Mouse (Mus musculus) liver, adult 2 months (tissue): ENCODE measurements around the gene Sumf1.

Experiments
- CTCF ChIP-seq: fragments of 200-500 bp; IDR thresholded peaks from 2 replicates; pipeline ENCODE4 v1.5.1; 2011; ENCODE audit warnings: low read depth, low read length, control low read depth
- POLR2A ChIP-seq: fragments of 200-500 bp; IDR thresholded peaks from 2 replicates; pipeline ENCODE4 v1.6.1; 2011; ENCODE audit warnings: low read length, control low read depth; ENCODE audit not compliant: insufficient read depth; ENCODE audit errors: extremely low read depth

- TF ChIP-seq CTCF: no peak
- TF ChIP-seq POLR2A: no peak
These were observed 45.2 kb upstream of the Sumf1 start for GRCm38 (mm10) chr6:108230608-108231007.
